Mouse (Mus musculus) MEL (cell line): ENCODE measurements at regions not wholly inside any gene's neighbourhood (a gene's known extent, or its start where the extent isn't known, plus 50 kb on each side); places are given as distances from the start of the nearest gene placed in this dataset.

Source experiments
- CTCF ChIP-seq, 3 experiments: IDR thresholded peaks in 2 of 3; conservative IDR thresholded peaks in 1 of 3; 2 replicates each; pipeline ENCODE4 v1.5.1; 2011 to 2012; ENCODE audit warnings: low read length in 3 of 3, low read depth in 2 of 3, mild to moderate bottlenecking in 2 of 3, improper control_type of control experiment in 1 of 3, inconsistent platforms in 1 of 3, mixed read lengths in 1 of 3, moderate library complexity in 1 of 3; ENCODE audit not compliant: control insufficient read depth in 1 of 3, insufficient read depth in 1 of 3, poor library complexity in 1 of 3, severe bottlenecking in 1 of 3
- SIN3A ChIP-seq: IDR thresholded peaks from 2 replicates; pipeline ENCODE4 v1.6.1; 2012; ENCODE audit warnings: low read length, improper control_type of control experiment, inconsistent platforms
- USF1 ChIP-seq: IDR thresholded peaks from 2 replicates; pipeline ENCODE4 v1.6.1; 2014; ENCODE audit warnings: low read depth, mild to moderate bottlenecking, inconsistent platforms, low read length, improper control_type of control experiment, moderate library complexity

- TF ChIP-seq SIN3A (no peak), CTCF (IDR thresholded peaks at IDR 0.05 in 2 of 3, conservative IDR thresholded peaks at IDR 0.05 in 1 of 3; ENCODE audit: control insufficient read depth in 1 of 3, insufficient read depth in 1 of 3, low read depth in 2 of 3, low read length in 3 of 3, poor library complexity in 1 of 3, severe bottlenecking in 1 of 3) (no peak), USF1 (no peak)
Observed at GRCm38 (mm10) chr6:117060688-117061087, 107.6 kb upstream of the Cxcl12 start.
